Mouse (Mus musculus): ENCODE results near the gene Dock9. TPM values are rescaled to one million over a fixed set of nuclear protein-coding genes. Genes with fewer than 3 reads are reported as not detected.
"Not testable (repeated sequence)": the region's sequence is repeated elsewhere in the genome, so short reads cannot be mapped to it uniquely, and the experiment has no call there.

Dock9 gene
- polyA plus RNA-seq, 1 experiment from 2014 or later: 4.2 TPM

- not testable (repeated sequence) for H3K9ac ChIP-seq (ENCODE audit: low read length); ATAC-seq (ENCODE audit: low FRiP score); H3K36me3 ChIP-seq (ENCODE audit: control insufficient read depth, insufficient read depth, low read length); H3K9me3 ChIP-seq (ENCODE audit: control insufficient read depth, low read length); H3K27me3 ChIP-seq (ENCODE audit: control insufficient read depth, insufficient read depth, low read length); DNase-seq (ENCODE audit: low spot score, missing footprints); H3K4me3 ChIP-seq (ENCODE audit: low read depth, low read length); H3K27ac ChIP-seq (ENCODE audit: low read depth, low read length); H3K4me2 ChIP-seq; H3K4me1 ChIP-seq (ENCODE audit: control insufficient read depth, insufficient read depth, low read length)
- WGBS: 61% methylated on average over 5 of the region's 5 CpGs
These were observed 108.0 kb downstream of the Dock9 start for GRCm38 (mm10) chr14:121689649-121690048.

DNA sequence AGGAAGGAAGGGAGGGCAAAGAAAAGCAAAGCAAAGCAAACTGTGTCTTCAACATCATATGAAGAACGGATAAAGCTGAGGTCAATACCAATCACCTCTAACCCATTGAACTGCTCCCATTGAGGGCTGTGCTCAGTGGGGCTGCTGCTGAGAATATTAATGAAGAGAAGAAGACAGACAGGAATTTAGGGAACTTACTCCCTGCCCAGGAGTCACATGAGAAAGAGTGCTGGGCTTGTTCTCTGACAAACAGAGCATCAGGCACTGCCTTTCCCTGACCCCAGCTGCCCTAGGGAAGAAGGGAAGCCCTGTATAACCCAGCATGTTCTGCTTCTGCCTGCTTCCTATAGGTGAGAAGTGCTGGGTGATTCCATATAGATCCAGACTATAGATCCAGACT lies 109.5 kb downstream of the Dock9 start:
- H3K4me2 ChIP-seq: no peak overlapping the region
- H3K4me1 ChIP-seq (ENCODE audit: control insufficient read depth, insufficient read depth, low read length): peaks cover 6% of the 10 kb centered on the region
- no peak overlapping the region for H3K4me3 ChIP-seq (ENCODE audit: low read depth, low read length)
- H3K27ac ChIP-seq (ENCODE audit: low read depth, low read length): no peak overlapping the region
- no peaks in the 10 kb centered on the region for H3K9me3 ChIP-seq (ENCODE audit: control insufficient read depth, low read length)
- H3K9ac ChIP-seq (ENCODE audit: low read length): no peak overlapping the region
- ATAC-seq (ENCODE audit: low FRiP score) (peak; percentile 60), DNase-seq (ENCODE audit: low spot score, missing footprints) (no peak)
- no peaks in the 10 kb centered on the region for H3K27me3 ChIP-seq (ENCODE audit: control insufficient read depth, insufficient read depth, low read length)
- 8% methylated on average over 1 of the region's 1 CpGs for WGBS
- H3K36me3 ChIP-seq (ENCODE audit: control insufficient read depth, insufficient read depth, low read length): no peaks in the 10 kb centered on the region

GRCm38 (mm10) chr14:121687274-121687673 lies 110.4 kb downstream of the Dock9 start:
- Histone ChIP-seq H3K36me3 (ENCODE audit: control insufficient read depth, insufficient read depth, low read length) (no peaks in the 10 kb centered on the region), H3K4me2 (no peak overlapping the region), H3K27me3 (ENCODE audit: control insufficient read depth, insufficient read depth, low read length) (no peaks in the 10 kb centered on the region), H3K27ac (ENCODE audit: low read depth, low read length) (no peak overlapping the region), H3K4me1 (ENCODE audit: control insufficient read depth, insufficient read depth, low read length) (peaks cover 6% of the 10 kb centered on the region), H3K4me3 (ENCODE audit: low read depth, low read length) (no peak overlapping the region), H3K9ac (ENCODE audit: low read length) (no peak overlapping the region), H3K9me3 (ENCODE audit: control insufficient read depth, low read length) (no peaks in the 10 kb centered on the region)
- ATAC-seq (ENCODE audit: low FRiP score): no peak
- DNase-seq (ENCODE audit: low spot score, missing footprints): no peak
- 81% methylated on average over 7 of the region's 7 CpGs for WGBS

- ATAC-seq (ENCODE audit: low FRiP score): no peak
- DNase-seq (ENCODE audit: low spot score, missing footprints): no peak
- H3K27me3 ChIP-seq (ENCODE audit: control insufficient read depth, insufficient read depth, low read length): no peaks in the 10 kb centered on the region
- H3K36me3 ChIP-seq (ENCODE audit: control insufficient read depth, insufficient read depth, low read length): no peaks in the 10 kb centered on the region
- no peak overlapping the region for H3K9ac ChIP-seq (ENCODE audit: low read length)
- H3K4me3 ChIP-seq (ENCODE audit: low read depth, low read length): no peak overlapping the region
- 90% methylated on average over 5 of the region's 5 CpGs for WGBS
- H3K4me1 ChIP-seq (ENCODE audit: control insufficient read depth, insufficient read depth, low read length): no peaks in the 10 kb centered on the region
- no peak overlapping the region for H3K4me2 ChIP-seq
- no peaks in the 10 kb centered on the region for H3K9me3 ChIP-seq (ENCODE audit: control insufficient read depth, low read length)
- H3K27ac ChIP-seq (ENCODE audit: low read depth, low read length): no peak overlapping the region
These were observed 118.7 kb downstream of the Dock9 start for GRCm38 (mm10) chr14:121678913-121679312.

GRCm38 (mm10) chr14:121678445-121678844 lies 119.2 kb downstream of the Dock9 start:
- Histone ChIP-seq H3K9ac (ENCODE audit: low read length) (no peak overlapping the region), H3K9me3 (ENCODE audit: control insufficient read depth, low read length) (no peaks in the 10 kb centered on the region), H3K4me1 (ENCODE audit: control insufficient read depth, insufficient read depth, low read length) (no peaks in the 10 kb centered on the region), H3K4me3 (ENCODE audit: low read depth, low read length) (no peak overlapping the region), H3K4me2 (no peak overlapping the region), H3K27me3 (ENCODE audit: control insufficient read depth, insufficient read depth, low read length) (no peaks in the 10 kb centered on the region), H3K36me3 (ENCODE audit: control insufficient read depth, insufficient read depth, low read length) (no peaks in the 10 kb centered on the region), H3K27ac (ENCODE audit: low read depth, low read length) (no peak overlapping the region)
- DNase-seq (ENCODE audit: low spot score, missing footprints): no peak
- WGBS: 82% methylated on average over 10 of the region's 10 CpGs
- ATAC-seq (ENCODE audit: low FRiP score): no peak

DNA sequence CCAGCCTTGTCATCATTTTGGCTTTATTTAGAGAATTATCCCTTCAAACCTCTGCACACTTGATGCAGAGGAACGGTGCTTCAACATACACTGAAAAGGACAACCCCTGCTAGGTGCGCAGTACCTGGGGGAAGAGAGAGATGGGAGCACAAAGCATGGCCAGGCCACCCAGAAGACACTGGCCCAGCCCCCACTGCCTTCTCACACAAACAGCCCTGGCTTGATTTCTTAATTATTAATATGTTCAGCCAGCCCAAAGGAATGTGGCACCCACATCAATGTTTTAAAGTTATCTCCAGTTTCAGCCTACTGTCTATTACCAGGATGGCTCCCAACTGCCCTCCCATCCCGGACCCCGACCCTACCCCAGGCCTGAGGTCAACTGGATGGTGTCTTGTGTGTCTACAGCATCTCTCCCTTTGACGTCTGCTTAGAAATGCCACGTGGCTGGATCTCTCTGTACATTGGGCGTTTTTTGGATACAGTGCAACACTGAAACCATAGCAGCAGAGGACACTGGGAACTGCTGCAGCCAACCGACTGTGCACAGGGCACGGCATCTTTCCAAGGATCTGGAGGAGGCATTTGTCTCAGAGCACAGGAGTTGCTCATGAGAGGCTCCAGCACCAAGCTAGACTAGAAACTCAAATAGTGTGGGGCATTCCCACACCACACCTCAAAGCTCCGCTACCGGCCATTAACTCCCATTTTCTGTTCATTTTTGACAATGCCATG lies 120.9 kb downstream of the Dock9 start:
- H3K4me3 ChIP-seq (ENCODE audit: low read depth, low read length): no peak overlapping the region
- H3K36me3 ChIP-seq (ENCODE audit: control insufficient read depth, insufficient read depth, low read length): no peaks in the 10 kb centered on the region
- H3K9ac ChIP-seq (ENCODE audit: low read length): no peak overlapping the region
- WGBS: 93% methylated on average over 11 of the region's 11 CpGs
- H3K4me2 ChIP-seq: no peak overlapping the region
- DNase-seq (ENCODE audit: low spot score, missing footprints) (no peak), ATAC-seq (ENCODE audit: low FRiP score) (no peak)
- no peaks in the 10 kb centered on the region for H3K4me1 ChIP-seq (ENCODE audit: control insufficient read depth, insufficient read depth, low read length)
- H3K27ac ChIP-seq (ENCODE audit: low read depth, low read length): no peak overlapping the region
- no peaks in the 10 kb centered on the region; the same call in 1 of the 2 replicates for H3K9me3 ChIP-seq (ENCODE audit: control insufficient read depth, low read length)
- H3K27me3 ChIP-seq (ENCODE audit: control insufficient read depth, insufficient read depth, low read length): no peaks in the 10 kb centered on the region

DNA sequence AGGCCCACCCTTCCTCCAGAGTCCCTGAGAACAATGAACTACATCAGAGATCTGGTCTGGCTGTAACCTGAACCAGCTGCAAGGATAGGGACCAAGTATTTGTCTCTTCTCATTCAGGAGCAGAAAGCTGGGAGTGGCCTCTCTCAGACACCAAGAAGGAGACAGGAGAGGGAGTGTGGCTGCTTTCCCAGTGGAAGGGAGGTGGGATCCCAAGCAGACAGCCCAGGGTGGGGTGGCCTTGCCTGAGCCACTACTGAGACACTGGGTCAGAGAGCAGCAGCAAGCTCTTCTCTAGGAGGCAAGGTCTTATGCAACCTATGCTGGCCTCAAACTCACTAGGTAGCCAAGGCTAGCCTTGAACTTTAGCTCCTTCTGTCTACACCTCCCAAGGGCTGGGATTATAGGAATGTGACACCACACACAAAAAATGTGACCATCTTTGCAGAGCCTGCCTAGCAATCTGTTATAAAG lies 121.5 kb downstream of the Dock9 start:
- Histone ChIP-seq H3K9me3 (ENCODE audit: control insufficient read depth, low read length) (no peaks in the 10 kb centered on the region; the same call in 1 of the 2 replicates), H3K4me3 (ENCODE audit: low read depth, low read length) (no peak overlapping the region), H3K9ac (ENCODE audit: low read length) (no peak overlapping the region), H3K4me1 (ENCODE audit: control insufficient read depth, insufficient read depth, low read length) (no peaks in the 10 kb centered on the region), H3K4me2 (no peak overlapping the region), H3K27ac (ENCODE audit: low read depth, low read length) (no peak overlapping the region), H3K27me3 (ENCODE audit: control insufficient read depth, insufficient read depth, low read length) (no peaks in the 10 kb centered on the region), H3K36me3 (ENCODE audit: control insufficient read depth, insufficient read depth, low read length) (no peaks in the 10 kb centered on the region)
- DNase-seq (ENCODE audit: low spot score, missing footprints) (no peak), ATAC-seq (ENCODE audit: low FRiP score) (no peak)

DNA sequence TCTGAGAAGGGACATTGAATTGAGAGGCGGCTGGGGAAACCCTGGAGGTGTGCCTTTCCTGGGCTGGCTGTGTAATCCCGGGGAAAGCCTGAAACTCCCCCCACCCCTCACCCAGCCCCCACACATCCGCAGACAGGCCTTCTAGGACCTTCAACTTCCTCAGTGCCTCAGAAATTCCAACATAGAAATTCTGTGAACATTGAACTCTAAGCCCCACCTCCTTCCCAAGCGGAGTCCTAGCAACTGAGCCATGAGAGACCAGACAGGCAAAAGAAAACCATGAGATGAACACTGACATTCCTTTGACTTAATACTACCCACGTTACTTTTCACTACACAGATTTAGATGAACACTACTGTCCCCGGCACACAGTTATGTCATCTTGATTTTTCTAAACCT lies 122.1 kb downstream of the Dock9 start:
- no peak overlapping the region for H3K9ac ChIP-seq (ENCODE audit: low read length)
- ATAC-seq (ENCODE audit: low FRiP score): 0 out of 2 replicates have a peak, but pooled peaks have one; percentile 14
- no peaks in the 10 kb centered on the region; the same call in 1 of the 2 replicates for H3K9me3 ChIP-seq (ENCODE audit: control insufficient read depth, low read length)
- no peak for DNase-seq (ENCODE audit: low spot score, missing footprints)
- no peaks in the 10 kb centered on the region for H3K4me1 ChIP-seq (ENCODE audit: control insufficient read depth, insufficient read depth, low read length)
- H3K27ac ChIP-seq (ENCODE audit: low read depth, low read length): no peak overlapping the region
- no peak overlapping the region for H3K4me2 ChIP-seq
- H3K4me3 ChIP-seq (ENCODE audit: low read depth, low read length): no peak overlapping the region
- 26% methylated on average over 6 of the region's 6 CpGs for WGBS
- H3K27me3 ChIP-seq (ENCODE audit: control insufficient read depth, insufficient read depth, low read length): no peaks in the 10 kb centered on the region
- no peaks in the 10 kb centered on the region for H3K36me3 ChIP-seq (ENCODE audit: control insufficient read depth, insufficient read depth, low read length)

DNA sequence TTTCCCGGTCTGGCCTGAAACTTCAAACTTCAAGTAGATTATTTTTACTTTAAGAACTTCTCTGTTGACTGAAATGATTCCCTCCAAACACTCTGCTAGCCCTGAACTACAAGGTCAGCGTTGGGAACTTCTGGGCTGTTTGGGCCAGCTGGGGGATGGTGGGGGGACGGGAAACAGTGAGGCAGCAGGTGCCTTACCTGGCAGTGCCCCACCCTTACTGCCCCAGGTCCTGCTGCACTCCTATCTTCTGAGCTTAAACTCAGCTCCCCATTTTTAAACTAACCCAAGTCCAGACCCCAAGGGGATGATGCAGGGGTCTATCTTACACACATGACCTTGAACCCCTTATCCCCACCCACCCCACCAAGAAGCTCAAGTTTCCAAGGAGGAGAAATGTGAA lies 122.5 kb downstream of the Dock9 start:
- no peak overlapping the region for H3K9ac ChIP-seq (ENCODE audit: low read length)
- H3K27ac ChIP-seq (ENCODE audit: low read depth, low read length): no peak overlapping the region
- no peaks in the 10 kb centered on the region; the same call in 1 of the 2 replicates for H3K9me3 ChIP-seq (ENCODE audit: control insufficient read depth, low read length)
- no peaks in the 10 kb centered on the region for H3K27me3 ChIP-seq (ENCODE audit: control insufficient read depth, insufficient read depth, low read length)
- H3K4me1 ChIP-seq (ENCODE audit: control insufficient read depth, insufficient read depth, low read length): no peaks in the 10 kb centered on the region
- H3K4me3 ChIP-seq (ENCODE audit: low read depth, low read length): no peak overlapping the region
- H3K4me2 ChIP-seq: no peak overlapping the region
- 71% methylated on average over 3 of the region's 3 CpGs for WGBS
- H3K36me3 ChIP-seq (ENCODE audit: control insufficient read depth, insufficient read depth, low read length): no peaks in the 10 kb centered on the region
- no peak for DNase-seq (ENCODE audit: low spot score, missing footprints)
- 0 out of 2 replicates have a peak, but pooled peaks have one; percentile 19 for ATAC-seq (ENCODE audit: low FRiP score)
